Mouse (Mus musculus) intestine, embryonic 15.5 days (tissue): ENCODE results near the gene Ppp1r36. TPM values are rescaled to one million over a fixed set of nuclear protein-coding genes. Genes with fewer than 3 reads are reported as not detected.
"Not testable (repeated sequence)": the region's sequence is repeated elsewhere in the genome, so short reads cannot be mapped to it uniquely, and the experiment has no call there.

Source experiments
- ATAC-seq: fragments of 200-750 bp; cut with Nextera tagmentation; 2 replicates; pipeline ENCODE4 v1.8.0; 2017; ENCODE audit warnings: moderate TSS enrichment, moderate library complexity
- H3K27ac ChIP-seq: fragments of 300-500 bp; sonication (generic); 2 replicates; pipeline ENCODE4 v1.5.1; 2015; ENCODE audit warnings: mild to moderate bottlenecking, inconsistent platforms
- H3K27me3 ChIP-seq: fragments of 300-500 bp; sonication (generic); replicated peaks from 2 replicates; pipeline ENCODE4 v1.6.1; 2015; ENCODE audit warnings: inconsistent platforms
- H3K36me3 ChIP-seq: fragments of 300-500 bp; sonication (generic); 2 replicates; pipeline ENCODE4 v1.6.1; 2015; ENCODE audit warnings: inconsistent platforms
- H3K4me1 ChIP-seq: fragments of 300-500 bp; sonication (generic); replicated peaks from 2 replicates; pipeline ENCODE4 v1.6.1; 2015; ENCODE audit warnings: inconsistent platforms
- H3K4me2 ChIP-seq: fragments of 300-500 bp; sonication (generic); replicated peaks from 2 replicates; pipeline ENCODE4 v1.6.1; 2015; ENCODE audit warnings: mild to moderate bottlenecking, inconsistent platforms
- H3K4me3 ChIP-seq: fragments of 300-500 bp; sonication (generic); replicated peaks from 2 replicates; pipeline ENCODE4 v1.5.1; 2015; ENCODE audit warnings: inconsistent platforms
- H3K9ac ChIP-seq: fragments of 300-500 bp; sonication (generic); 2 replicates; pipeline ENCODE4 v1.6.1; 2015; ENCODE audit warnings: inconsistent platforms
- H3K9me3 ChIP-seq: fragments of 300-500 bp; sonication (generic); 2 replicates; pipeline ENCODE4 v1.6.1; 2016; ENCODE audit warnings: inconsistent platforms
- WGBS: fragments of 180-500 bp; shearing (Covaris S2); methylation state at CpG from one replicate; pipeline ENCODE4 v1.1.7; 2015; 5-methylcytosine and 5-hydroxymethylcytosine counted together
- polyA plus RNA-seq: library from polyadenylated mRNA; unstranded; fragments of >200 nt; fragmentation: Nextera tagmentation; extraction: Ambion mirVana; gene quantifications from 2 replicates; pipeline ENCODE4 v1.2.1, GENCODE M21; 2015

Gene Ppp1r36
- polyA plus RNA-seq, 1 experiment from 2014 or later = 1.5 TPM

GRCm38 (mm10) chr12:76430879-76431406 lies 13.6 kb downstream of the Ppp1r36 start:
- Histone ChIP-seq H3K4me1 (0 out of 2 replicates have a peak, but pooled peaks cover 5% of the 10 kb centered on the region), H3K36me3 (no peaks in the 10 kb centered on the region), H3K9me3 (no peaks in the 10 kb centered on the region), H3K27me3 (no peaks in the 10 kb centered on the region), H3K27ac (no peak overlapping the region), H3K4me3 (no peak overlapping the region), H3K9ac (no peak overlapping the region), H3K4me2 (no peak overlapping the region)
- 47% methylated on average over 5 of the region's 5 CpGs for WGBS
- ATAC-seq = no peak

- no peak for ATAC-seq
- no peak overlapping the region for H3K9ac ChIP-seq
- H3K4me3 ChIP-seq = no peak overlapping the region
- no peak overlapping the region for H3K27ac ChIP-seq
- H3K27me3 ChIP-seq = no peaks in the 10 kb centered on the region
- 0 out of 2 replicates have a peak, but pooled peaks cover 5% of the 10 kb centered on the region for H3K4me1 ChIP-seq
- no peaks in the 10 kb centered on the region for H3K36me3 ChIP-seq
- WGBS = 63% methylated on average over 6 of the region's 6 CpGs
- no peaks in the 10 kb centered on the region for H3K9me3 ChIP-seq
- no peak overlapping the region for H3K4me2 ChIP-seq
Observed at GRCm38 (mm10) chr12:76431431-76431830, 14.1 kb downstream of the Ppp1r36 start.

- H3K4me2 ChIP-seq = no peak overlapping the region
- no peaks in the 10 kb centered on the region for H3K9me3 ChIP-seq
- H3K27me3 ChIP-seq = no peaks in the 10 kb centered on the region
- H3K4me1 ChIP-seq = 0 out of 2 replicates have a peak, but pooled peaks cover 5% of the 10 kb centered on the region
- ATAC-seq = no peak
- 49% methylated on average over 7 of the region's 7 CpGs for WGBS
- H3K4me3 ChIP-seq = no peak overlapping the region
- H3K27ac ChIP-seq = no peak overlapping the region
- H3K36me3 ChIP-seq = no peaks in the 10 kb centered on the region
- H3K9ac ChIP-seq = no peak overlapping the region
Observed at GRCm38 (mm10) chr12:76434111-76434510, 16.8 kb downstream of the Ppp1r36 start.

GRCm38 (mm10) chr12:76435084-76435483 lies 17.7 kb downstream of the Ppp1r36 start:
- no peaks in the 10 kb centered on the region for H3K9me3 ChIP-seq
- peak overlapping the region; percentile 14; the same call in 1 of the 2 replicates for H3K9ac ChIP-seq
- no peak overlapping the region for H3K27ac ChIP-seq
- ATAC-seq = peak; percentile 62
- H3K27me3 ChIP-seq = no peaks in the 10 kb centered on the region
- 0 out of 2 replicates have a peak, but pooled peaks cover 5% of the 10 kb centered on the region for H3K4me1 ChIP-seq
- H3K4me2 ChIP-seq = peak overlapping the region; percentile 70
- no peaks in the 10 kb centered on the region for H3K36me3 ChIP-seq
- WGBS = 3% methylated on average over 17 of the region's 17 CpGs
- H3K4me3 ChIP-seq = peak overlapping the region; percentile 30

GRCm38 (mm10) chr12:76435549-76435948 lies 18.2 kb downstream of the Ppp1r36 start:
- no peaks in the 10 kb centered on the region for H3K36me3 ChIP-seq
- no peaks in the 10 kb centered on the region for H3K27me3 ChIP-seq
- H3K9me3 ChIP-seq = no peaks in the 10 kb centered on the region
- no peak overlapping the region for H3K9ac ChIP-seq
- H3K4me1 ChIP-seq = 0 out of 2 replicates have a peak, but pooled peaks cover 5% of the 10 kb centered on the region
- H3K27ac ChIP-seq = no peak overlapping the region
- peak overlapping the region; percentile 30 for H3K4me3 ChIP-seq
- 28% methylated on average over 8 of the region's 8 CpGs for WGBS
- peak; percentile 53; the same call in 1 of the 2 replicates for ATAC-seq
- H3K4me2 ChIP-seq = peak overlapping the region; percentile 70

GRCm38 (mm10) chr12:76443488-76443887 lies 26.1 kb downstream of the Ppp1r36 start:
- 85% methylated on average over 6 of the region's 6 CpGs for WGBS

DNA sequence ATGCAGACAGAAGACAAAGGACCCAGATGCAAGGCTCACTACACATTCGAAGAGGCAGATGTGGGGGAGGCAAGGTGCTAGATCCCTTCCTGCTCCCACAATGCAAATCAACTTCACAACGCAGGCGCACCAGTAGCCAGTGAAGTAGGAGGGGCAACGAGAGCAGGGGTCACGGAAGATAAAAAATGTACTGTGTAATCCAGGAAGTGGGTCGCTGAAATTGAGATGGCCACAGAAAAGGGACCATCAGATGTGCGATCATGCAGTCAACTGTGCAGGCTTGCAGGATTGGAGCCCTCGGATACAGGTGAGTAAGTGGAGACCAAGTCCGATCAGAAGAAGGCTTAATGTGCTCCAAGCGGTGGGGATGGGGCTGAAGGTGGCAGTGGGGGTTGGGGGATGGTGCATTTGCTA lies 27.0 kb downstream of the Ppp1r36 start:
- no peak overlapping the region for H3K9ac ChIP-seq
- H3K9me3 ChIP-seq = no peaks in the 10 kb centered on the region
- H3K27me3 ChIP-seq = no peaks in the 10 kb centered on the region
- 59% methylated on average over 10 of the region's 10 CpGs for WGBS
- 0 out of 2 replicates have a peak overlapping the region, but pooled peaks have one; percentile 9 for H3K4me3 ChIP-seq
- no peak overlapping the region for H3K4me2 ChIP-seq
- no peak overlapping the region for H3K27ac ChIP-seq
- no peaks in the 10 kb centered on the region for H3K36me3 ChIP-seq
- ATAC-seq = peak; percentile 63
- no peaks in the 10 kb centered on the region for H3K4me1 ChIP-seq

More at GRCm38 (mm10) chr12:76443488-76443887, 26.1 kb downstream of the Ppp1r36 start:
- ATAC-seq, H3K27ac ChIP-seq, H3K9ac ChIP-seq, H3K9me3 ChIP-seq, H3K4me3 ChIP-seq, H3K4me2 ChIP-seq, H3K4me1 ChIP-seq, H3K36me3 ChIP-seq, H3K27me3 ChIP-seq: not testable (repeated sequence)

- Histone ChIP-seq H3K27me3 (no peaks in the 10 kb centered on the region), H3K4me3 (no peak overlapping the region), H3K9me3 (no peaks in the 10 kb centered on the region), H3K36me3 (no peaks in the 10 kb centered on the region), H3K27ac (no peak overlapping the region), H3K4me1 (no peaks in the 10 kb centered on the region), H3K4me2 (no peak overlapping the region), H3K9ac (no peak overlapping the region)
- 75% methylated on average over 6 of the region's 6 CpGs for WGBS
- no peak for ATAC-seq
Observed at GRCm38 (mm10) chr12:76444862-76445261, 27.5 kb downstream of the Ppp1r36 start.

DNA sequence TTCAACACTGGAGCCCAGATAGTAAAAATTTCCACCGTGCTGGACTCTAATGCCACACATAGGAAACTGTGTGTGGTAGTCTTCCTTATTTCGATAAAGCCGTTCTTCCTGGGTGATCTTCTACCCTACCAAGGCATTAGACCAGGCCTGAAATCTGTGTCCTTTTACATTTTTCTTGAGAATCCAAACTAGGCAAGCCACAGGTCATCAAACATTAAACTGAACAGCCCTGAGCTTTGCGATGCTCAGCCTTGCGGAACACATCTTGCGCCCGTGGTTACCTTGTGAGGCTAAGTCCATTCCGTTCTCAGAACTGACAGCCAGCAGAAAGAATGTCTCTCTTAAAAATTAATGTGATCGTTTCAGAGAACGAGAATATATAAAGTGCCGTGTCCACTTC lies 28.9 kb downstream of the Ppp1r36 start:
- no peaks in the 10 kb centered on the region for H3K9me3 ChIP-seq
- H3K4me2 ChIP-seq = no peak overlapping the region
- no peak for ATAC-seq
- no peaks in the 10 kb centered on the region for H3K4me1 ChIP-seq
- no peaks in the 10 kb centered on the region for H3K27me3 ChIP-seq
- 80% methylated on average over 11 of the region's 11 CpGs for WGBS
- no peak overlapping the region for H3K27ac ChIP-seq
- no peak overlapping the region for H3K4me3 ChIP-seq
- no peaks in the 10 kb centered on the region for H3K36me3 ChIP-seq
- H3K9ac ChIP-seq = no peak overlapping the region

DNA sequence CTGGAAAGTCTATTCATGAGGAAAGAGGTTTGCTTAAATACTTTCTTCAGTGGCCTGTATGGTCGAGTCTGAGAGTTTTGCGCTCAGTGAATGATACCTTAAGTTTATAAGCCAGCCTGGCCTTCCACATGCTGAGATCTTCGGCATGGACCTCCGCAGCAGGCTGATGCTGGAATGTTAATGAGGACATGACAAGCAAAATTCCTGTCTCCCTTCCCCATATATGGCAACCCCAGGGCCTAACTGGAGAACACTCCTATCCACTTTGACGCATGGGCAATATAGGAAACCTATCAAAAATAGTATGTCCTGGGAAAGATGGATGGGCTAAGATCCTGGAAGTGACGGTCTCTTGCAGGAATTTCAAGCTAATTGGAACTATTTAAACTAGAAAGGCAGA lies 30.8 kb downstream of the Ppp1r36 start:
- H3K36me3 ChIP-seq = no peaks in the 10 kb centered on the region
- no peak overlapping the region for H3K4me2 ChIP-seq
- H3K27me3 ChIP-seq = no peaks in the 10 kb centered on the region
- peak overlapping the region; percentile 66 for H3K27ac ChIP-seq
- WGBS = 52% methylated on average over 6 of the region's 6 CpGs
- no peaks in the 10 kb centered on the region for H3K9me3 ChIP-seq
- no peak for ATAC-seq
- no peaks in the 10 kb centered on the region for H3K4me1 ChIP-seq
- H3K4me3 ChIP-seq = no peak overlapping the region
- H3K9ac ChIP-seq = no peak overlapping the region

- no peaks in the 10 kb centered on the region for H3K27me3 ChIP-seq
- ATAC-seq = no peak
- no peak overlapping the region for H3K4me2 ChIP-seq
- H3K4me3 ChIP-seq = no peak overlapping the region
- no peaks in the 10 kb centered on the region for H3K36me3 ChIP-seq
- 41% methylated on average over 2 of the region's 2 CpGs for WGBS
- H3K9ac ChIP-seq = no peak overlapping the region
- no peaks in the 10 kb centered on the region for H3K4me1 ChIP-seq
- H3K27ac ChIP-seq = no peak overlapping the region
- H3K9me3 ChIP-seq = no peaks in the 10 kb centered on the region
Observed at GRCm38 (mm10) chr12:76452203-76452602, 34.9 kb downstream of the Ppp1r36 start.

- not testable (repeated sequence) for H3K27me3 ChIP-seq, H3K4me1 ChIP-seq, H3K9ac ChIP-seq, H3K9me3 ChIP-seq, ATAC-seq, H3K4me3 ChIP-seq, H3K36me3 ChIP-seq, H3K4me2 ChIP-seq, H3K27ac ChIP-seq
- 75% methylated on average over 4 of the region's 4 CpGs for WGBS
Observed at GRCm38 (mm10) chr12:76458445-76458844, 41.1 kb downstream of the Ppp1r36 start.

GRCm38 (mm10) chr12:76459032-76459431 lies 41.7 kb downstream of the Ppp1r36 start:
- H3K27me3 ChIP-seq = no peaks in the 10 kb centered on the region
- no peaks in the 10 kb centered on the region for H3K36me3 ChIP-seq
- no peak overlapping the region for H3K4me2 ChIP-seq
- H3K4me1 ChIP-seq = peaks cover 3% of the 10 kb centered on the region; the same call in 1 of the 2 replicates
- H3K27ac ChIP-seq = no peak overlapping the region
- H3K9me3 ChIP-seq = no peaks in the 10 kb centered on the region
- H3K9ac ChIP-seq = no peak overlapping the region
- no peak overlapping the region for H3K4me3 ChIP-seq
- 44% methylated on average over 4 of the region's 4 CpGs for WGBS
- peak; percentile 80 for ATAC-seq
